Mouse (Mus musculus) lung, postnatal 0 days (tissue): Measurements from ENCODE around the gene Cd209d.

Experiments used
- CTCF ChIP-seq: IDR thresholded peaks from 2 replicates; pipeline ENCODE4 v1.5.1; 2016; ENCODE audit warnings: antibody characterized with exemption, mild to moderate bottlenecking
- EP300 ChIP-seq: IDR thresholded peaks from 2 replicates; pipeline ENCODE4 v1.6.1; 2016; ENCODE audit warnings: antibody characterized with exemption, mild to moderate bottlenecking, control low read depth

- no peak for TF ChIP-seq CTCF
- TF ChIP-seq EP300 = no peak
These were observed 24.1 kb downstream of the Cd209d start, which contains the start of gene Cd209e for GRCm38 (mm10) chr8:3854209-3854608.
